Mouse (Mus musculus) kidney, adult 8-10 months (tissue): Measurements from ENCODE around the gene Lpcat4.
A peak's percentile ranks its signal among the peaks of the same experiment; 100 is the strongest.

Experiments used
- DNase-seq, 2 experiments: peaks; one replicate each; pipeline ENCODE4 v3.0.0; 2022

The Lpcat4 gene

DNA sequence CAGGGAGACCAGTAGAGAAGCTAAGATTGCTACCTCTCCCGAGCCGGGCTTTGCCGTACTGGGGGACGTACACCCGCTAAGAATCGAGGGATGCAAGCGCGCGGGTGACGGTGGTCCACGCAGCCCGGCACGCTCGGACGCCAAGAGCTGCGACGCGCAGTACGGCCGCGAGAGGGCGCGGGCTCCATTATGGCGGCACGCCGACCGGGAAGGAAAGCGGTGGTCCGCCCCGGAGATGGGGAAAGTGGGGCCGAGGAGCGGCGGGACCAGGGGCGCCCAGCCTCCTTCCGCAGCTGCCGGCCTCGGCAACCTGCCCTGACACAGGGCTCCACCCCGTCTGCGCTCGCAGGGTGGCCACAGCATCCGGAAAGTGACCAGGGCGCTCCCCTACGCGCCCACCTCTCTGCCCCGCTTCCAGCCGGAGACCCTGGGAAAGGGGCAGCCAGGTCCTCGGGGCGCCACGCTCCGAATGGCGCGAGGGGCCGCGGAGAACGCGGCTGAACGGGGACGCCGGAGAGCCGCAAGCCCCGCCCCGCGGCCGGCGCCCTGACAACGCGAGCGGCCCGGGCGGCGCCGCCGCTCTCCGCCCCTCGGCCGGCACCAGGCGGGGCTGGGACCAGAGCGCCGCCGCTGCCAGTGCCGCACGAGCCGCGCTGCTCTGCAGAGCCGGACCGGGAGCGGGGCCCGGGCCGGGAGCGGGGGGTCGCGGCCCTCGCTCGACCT is at the start of gene Lpcat4:
Gene Lpcat4, plus strand, starts transcription at position 257 of the 723 bp plus-strand sequence.
- DNase-seq: peak; percentile 64 to 83

DNA sequence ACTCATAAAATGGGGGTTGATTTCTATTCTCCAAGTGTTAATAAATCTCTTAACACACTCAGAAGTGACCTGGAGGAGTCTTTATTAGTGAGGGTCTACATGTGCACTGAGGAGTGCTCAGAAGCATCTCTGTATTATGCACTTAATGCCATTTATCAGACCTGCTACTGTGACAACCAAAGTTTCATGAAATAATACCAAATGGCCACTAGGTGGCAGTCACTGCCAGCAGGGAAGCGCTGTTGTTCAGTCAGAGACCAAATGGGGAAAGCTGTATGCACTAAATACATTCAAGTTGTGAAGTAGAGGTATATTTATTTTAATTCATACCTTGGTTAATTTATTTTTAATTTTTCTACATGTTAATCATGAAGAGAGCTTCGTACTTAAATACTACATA is 42.4 kb upstream of the Lpcat4 start:
- DNase-seq: peak; percentile 37 to 46

DNA sequence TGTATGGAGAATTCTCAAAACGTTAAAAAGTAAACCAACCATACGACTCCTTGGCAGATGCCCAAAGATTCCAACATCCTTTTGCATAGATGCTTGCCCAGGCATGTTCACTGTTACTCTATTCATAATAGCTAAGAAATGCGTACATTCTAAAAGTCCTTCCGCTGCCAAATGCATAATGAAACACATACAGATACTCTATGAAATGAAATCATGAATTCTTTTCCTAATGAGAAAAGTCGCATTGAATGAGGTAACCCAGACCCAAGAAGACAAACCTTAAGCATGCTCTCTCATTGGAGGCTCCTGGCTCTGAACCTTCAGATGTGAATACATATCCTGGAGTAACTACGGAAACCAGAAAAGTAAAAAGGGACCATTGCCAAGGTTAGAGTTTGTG is 36.2 kb upstream of the Lpcat4 start:
- peak; percentile 17 to 25 for DNase-seq

DNA sequence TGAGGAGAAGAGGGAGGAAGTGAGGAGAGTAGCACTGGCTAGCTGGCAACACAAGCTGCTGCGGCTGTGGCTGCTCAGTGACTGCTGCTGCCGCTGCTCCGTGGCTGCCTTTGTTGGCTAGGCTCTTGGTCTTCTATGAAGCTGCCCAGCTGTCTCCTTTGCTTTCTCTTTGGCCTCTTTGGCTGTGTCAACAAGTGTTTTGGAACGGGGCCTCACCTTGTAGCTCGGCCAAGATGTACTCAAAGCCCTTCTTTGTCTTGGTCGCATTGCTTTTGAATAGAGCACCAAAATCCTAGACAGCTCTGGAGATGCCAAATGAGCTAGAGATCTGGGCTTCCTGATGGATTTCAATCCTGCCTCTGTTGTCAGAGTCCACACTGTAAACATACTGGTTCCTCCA is 29.1 kb upstream of the Lpcat4 start:
- DNase-seq: no peak

DNA sequence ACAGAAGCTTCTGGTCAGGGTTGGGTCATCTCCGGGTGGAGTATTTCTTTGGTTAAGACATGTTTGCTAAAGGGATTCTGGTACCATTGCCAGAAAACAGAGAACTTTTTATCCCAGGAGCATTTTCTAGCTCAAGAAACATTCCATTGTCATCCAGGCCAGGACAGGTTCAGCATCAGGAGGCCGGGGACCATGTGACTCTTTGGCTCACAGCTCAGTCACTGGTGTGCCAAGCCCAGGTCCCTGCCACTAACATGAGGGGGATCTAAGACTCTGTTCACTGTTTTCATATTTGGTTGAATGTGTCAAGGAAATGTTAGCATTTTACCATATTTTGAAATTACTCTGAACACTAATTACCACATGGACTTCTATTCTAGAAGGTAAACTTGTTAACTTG is 28.6 kb upstream of the Lpcat4 start:
- no peak for DNase-seq

- DNase-seq: peak in 1 of 2 experiments; percentile 3
These were observed 23.3 kb upstream of the Lpcat4 start for GRCm38 (mm10) chr2:112215977-112216376.

GRCm38 (mm10) chr2:112217614-112218013 is 21.7 kb upstream of the Lpcat4 start:
- no peak for DNase-seq

GRCm38 (mm10) chr2:112220880-112221279 is 18.4 kb upstream of the Lpcat4 start:
- DNase-seq: no peak

DNA sequence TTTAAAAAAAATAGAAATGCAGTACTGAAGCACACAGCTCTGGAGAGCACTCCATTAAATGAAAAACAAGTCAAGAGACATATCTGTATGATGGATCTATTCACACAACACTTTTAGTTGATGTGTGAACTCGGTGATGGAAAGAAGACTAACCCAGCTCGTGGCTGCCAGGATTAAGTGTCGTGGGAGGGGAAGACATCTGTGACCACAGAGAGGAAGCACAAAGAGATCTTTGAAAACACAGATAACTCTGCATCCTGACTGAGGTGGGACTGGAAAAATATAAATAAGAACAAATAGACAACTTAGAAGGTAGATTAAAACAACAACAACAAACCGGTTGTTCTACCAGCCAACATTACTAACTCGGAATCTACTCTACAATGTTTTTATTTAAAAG is 16.7 kb upstream of the Lpcat4 start:
- no peak for DNase-seq

GRCm38 (mm10) chr2:112224356-112224755 is 14.9 kb upstream of the Lpcat4 start:
- no peak for DNase-seq

- no peak for DNase-seq
These were observed 6.6 kb upstream of the Lpcat4 start for GRCm38 (mm10) chr2:112232623-112233022.

- DNase-seq: no peak
These were observed 2.6 kb upstream of the Lpcat4 start for GRCm38 (mm10) chr2:112236620-112237019.

DNA sequence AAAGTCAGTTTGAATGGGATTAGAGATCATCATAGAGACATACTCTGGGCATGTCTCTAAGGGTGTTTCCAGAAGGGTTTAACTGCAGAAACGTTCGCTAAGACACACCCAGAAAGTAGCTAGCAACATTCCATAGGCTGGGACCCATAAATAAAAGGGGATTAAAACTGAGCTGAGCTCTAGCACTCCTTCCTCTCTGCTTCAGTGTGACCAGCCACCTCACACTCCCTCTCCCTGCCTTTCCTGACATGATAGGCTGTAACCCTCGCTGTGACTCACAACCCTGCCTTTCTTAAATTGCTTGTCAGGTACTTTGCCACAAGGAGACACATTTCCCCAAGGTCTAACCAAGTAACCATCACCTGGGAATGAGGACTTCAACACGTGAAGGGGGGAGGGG is 1.3 kb upstream of the Lpcat4 start:
- DNase-seq: no peak

DNA sequence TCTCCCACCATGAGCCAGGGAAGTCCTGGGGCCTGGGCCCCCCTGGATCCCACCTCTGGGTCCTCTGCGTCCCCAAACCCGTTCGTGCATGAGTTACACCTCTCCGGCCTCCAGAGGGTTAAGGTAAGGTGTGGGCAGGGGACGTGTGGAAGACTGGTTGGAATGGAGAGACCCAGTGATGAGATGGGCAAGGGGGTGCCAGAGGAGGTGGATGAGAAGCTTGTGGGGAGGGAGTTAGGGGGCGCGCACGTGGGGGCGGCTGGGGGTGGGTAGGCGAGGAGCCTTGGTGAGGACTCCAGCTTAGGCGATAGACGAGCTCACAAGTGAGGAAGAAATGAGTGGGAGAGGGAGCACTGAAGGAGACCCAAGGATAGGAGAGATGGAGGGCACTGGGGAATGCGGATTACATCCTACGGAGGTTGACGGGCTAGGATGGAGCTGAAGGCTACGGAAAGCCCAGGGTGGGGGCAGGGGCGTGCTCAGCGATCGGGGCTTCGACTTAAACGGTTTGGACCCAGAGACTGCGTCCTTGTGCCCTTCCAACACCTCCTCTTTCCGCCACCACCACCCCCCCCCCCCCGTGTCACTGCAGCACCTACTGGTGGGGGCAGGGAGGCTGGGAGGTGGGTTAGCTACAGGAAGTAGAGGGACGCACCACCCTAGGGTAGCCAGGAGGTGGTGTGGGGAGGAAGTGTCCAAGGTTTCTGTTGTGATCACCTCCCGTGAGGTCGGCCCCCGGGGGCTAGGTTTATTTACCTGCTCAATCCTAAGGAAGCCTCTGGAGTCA is 860 bp downstream of the Lpcat4 start:
- DNase-seq: no peak

- no peak for DNase-seq
These were observed 2.5 kb downstream of the Lpcat4 start for GRCm38 (mm10) chr2:112241787-112242186.

GRCm38 (mm10) chr2:112245307-112245706 is 6.0 kb downstream of the Lpcat4 start:
- no peak for DNase-seq

- no peak for DNase-seq
These were observed 6.9 kb downstream of the Lpcat4 start for GRCm38 (mm10) chr2:112246193-112246592.

- DNase-seq: no peak
These were observed 8.1 kb downstream of the Lpcat4 start for GRCm38 (mm10) chr2:112247323-112247722.

- DNase-seq: no peak
These were observed 10.6 kb downstream of the Lpcat4 start for GRCm38 (mm10) chr2:112249780-112250453.

GRCm38 (mm10) chr2:112254675-112255515 is 15.6 kb downstream of the Lpcat4 start:
- no peak for DNase-seq

DNA sequence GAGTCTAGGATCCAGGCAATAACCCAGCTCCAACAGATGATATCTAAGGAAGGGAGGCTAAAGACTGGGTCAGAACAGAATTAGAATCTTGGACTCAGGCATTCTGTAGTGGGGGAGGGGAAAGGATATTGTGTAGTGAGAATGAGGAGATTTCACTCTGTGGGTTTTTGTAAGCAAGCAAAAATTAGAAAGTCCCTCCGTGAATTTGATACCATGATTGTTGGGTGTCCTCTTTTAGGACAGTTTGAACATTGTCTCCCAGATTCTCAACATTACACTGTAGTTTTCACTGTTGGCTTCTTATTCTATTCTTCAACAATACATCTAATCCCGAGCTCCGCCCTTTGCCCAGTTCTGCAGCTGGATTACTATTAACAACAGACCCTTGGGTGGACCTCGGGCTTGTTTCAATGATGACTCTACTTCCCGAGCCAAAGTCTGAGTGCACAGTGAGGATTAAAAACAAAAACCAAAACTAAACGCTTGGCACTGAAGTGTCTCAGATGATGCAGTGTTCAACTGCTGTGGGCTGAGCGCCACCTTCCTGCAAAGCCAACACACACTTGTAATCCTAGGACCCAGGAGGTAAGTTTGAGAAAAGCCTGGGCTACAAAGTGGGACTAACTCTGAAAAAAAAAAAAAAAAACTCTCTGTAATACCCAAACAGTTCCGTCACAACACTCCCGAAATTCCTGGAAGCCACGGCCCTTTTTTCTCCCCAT is 20.1 kb downstream of the Lpcat4 start, which contains the start of gene Nutm1:
Gene Nutm1, minus strand, starts transcription at position 51 of the 722 bp plus-strand sequence.
- DNase-seq: no peak
